Mouse (Mus musculus) thymus, postnatal 4 days (tissue): ENCODE measurements around the gene Olfr1357.
"Not testable (repeated sequence)": the region's sequence is repeated elsewhere in the genome, so short reads cannot be mapped to it uniquely, and the experiment has no call there.

Experiments used
- DNase-seq: peaks from one replicate; pipeline ENCODE4 v3.0.0; 2021

The Olfr1357 gene

DNA sequence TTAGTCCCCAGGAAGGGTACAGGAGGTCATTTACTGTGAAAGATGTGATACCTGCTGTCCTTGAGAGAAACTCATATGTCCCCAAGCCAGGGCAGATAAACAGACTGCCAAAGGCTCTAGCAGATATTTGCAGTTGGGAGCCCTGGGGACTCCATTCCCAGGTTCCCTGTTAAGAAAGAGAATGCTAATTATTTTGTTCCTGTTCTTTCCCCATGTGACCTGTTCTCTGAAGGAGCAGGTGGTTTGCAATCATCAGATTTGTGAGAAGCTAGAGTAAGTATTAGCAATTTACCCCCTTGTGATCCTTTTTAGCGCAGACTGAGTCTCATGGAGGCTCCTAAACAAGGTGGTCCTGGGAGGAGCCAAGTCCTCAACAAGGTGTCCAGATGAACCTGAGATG lies at the start of gene Olfr1357:
Gene Olfr1357, minus strand, starts transcription at position 101 of the 400 bp plus-strand sequence.
- DNase-seq = no peak

DNA sequence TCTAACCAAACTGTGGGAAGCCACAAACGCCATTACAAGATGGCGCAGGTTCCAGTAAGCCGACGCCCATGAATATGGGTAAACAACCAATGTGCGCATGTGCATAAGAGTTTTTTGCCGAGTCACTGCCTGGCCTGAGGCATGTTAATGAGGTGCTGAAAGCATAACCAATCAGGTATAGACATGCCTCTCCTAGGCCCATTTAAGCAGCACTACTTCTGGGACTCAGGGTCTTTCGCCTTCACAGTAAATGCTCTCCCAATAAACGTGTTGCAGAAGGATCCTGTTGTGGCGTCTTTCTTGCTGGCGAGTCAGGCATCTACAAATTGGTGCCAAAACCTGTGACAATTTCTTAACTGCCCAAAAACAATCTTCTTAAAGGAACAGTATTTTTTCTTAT lies 48.8 kb upstream of the Olfr1357 start:
- not testable (repeated sequence) for DNase-seq

DNA sequence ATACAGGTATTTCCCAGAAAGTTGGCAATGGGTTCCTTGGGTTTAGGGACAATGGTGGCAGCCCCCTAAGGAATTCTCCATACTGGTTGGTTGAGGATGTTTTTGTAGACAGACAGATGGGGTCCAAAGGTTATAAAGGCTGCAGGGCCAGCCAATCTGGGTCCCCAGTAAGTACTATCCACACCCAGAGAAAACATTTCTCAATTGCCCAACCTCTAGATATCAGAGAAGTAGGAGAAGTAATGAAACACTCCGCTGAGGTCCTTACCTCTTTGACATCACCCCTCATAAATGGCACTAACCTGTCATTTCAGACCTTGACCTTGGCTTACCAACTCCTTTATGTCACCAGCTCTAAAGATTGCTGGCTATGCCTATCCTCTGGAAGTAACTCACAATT lies 46.7 kb upstream of the Olfr1357 start:
- DNase-seq = no peak

DNA sequence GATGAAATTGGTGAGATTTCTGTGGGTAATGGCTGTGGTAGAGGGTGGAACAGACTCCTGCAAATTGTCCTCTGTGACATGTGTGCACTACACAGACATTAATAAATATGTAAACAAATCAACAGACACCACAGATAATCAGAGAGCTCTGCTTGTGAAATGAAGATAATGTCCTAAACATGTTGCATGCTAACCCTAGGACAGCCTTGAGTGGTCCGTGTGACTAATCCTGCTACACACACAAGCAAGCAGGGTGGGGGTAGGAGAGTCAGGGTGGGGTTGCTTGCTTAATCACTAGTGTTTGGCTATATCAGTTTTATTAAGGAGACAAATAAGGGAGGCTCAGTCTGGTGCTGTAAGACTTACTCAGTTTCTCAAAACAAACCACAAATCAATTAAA lies 43.3 kb upstream of the Olfr1357 start:
- DNase-seq = no peak

DNA sequence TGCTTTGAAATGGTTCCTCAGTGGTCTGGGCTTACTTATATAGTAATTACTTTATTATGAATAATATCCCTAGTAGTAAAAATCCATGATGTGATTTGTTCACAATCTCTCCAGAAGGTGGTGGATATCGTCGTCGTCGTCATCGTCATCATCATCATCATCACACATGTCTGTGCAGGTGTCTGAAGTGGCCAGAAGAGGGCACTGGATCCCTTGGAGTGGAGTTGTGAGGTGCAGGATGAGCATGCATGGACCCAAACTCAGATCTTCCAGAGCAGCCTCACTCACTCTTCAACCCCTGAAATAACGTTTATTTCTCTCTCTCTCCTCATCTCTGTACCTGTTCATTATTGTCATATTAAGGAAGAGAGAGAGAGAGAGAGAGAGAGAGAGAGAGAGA lies 14.4 kb upstream of the Olfr1357 start:
- peak; percentile 49 for DNase-seq

DNA sequence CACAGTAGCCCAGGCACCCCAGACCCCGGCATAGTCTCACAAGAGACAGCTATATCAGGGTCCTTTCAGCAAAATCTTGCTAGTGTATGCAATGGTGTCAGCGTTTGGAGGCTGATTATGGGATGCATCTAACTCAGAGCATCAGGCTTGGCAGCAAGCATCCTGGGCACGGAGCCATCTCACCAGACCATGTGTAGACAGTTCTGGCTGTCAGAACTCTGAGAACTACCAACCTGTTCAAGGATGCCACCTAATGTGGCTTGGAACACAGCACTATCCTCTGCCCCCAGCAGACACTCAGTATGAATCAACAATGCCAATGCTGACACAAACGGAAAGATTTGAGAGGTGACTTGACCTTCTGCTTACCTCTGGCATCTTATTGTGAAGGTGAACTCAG lies 12.3 kb upstream of the Olfr1357 start:
- no peak for DNase-seq

DNA sequence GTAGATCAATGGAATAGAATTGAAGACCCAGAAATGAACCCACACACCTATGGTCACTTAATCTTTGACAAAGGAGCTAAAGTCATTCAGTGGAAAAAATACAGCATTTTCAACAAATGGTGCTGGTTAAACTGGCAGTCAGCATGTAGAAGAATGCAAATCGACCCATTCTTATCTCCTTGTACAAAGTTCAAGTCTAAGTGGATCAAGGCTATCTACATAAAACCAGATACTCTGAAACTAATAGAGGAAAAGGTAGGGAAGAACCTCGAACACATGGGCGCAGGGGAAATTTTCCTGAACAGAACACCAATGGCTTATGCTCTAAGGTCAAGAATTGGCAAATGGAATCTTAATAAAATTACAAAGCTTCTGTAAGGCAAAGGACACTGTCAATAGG lies 5.3 kb upstream of the Olfr1357 start:
- DNase-seq = not testable (repeated sequence)

DNA sequence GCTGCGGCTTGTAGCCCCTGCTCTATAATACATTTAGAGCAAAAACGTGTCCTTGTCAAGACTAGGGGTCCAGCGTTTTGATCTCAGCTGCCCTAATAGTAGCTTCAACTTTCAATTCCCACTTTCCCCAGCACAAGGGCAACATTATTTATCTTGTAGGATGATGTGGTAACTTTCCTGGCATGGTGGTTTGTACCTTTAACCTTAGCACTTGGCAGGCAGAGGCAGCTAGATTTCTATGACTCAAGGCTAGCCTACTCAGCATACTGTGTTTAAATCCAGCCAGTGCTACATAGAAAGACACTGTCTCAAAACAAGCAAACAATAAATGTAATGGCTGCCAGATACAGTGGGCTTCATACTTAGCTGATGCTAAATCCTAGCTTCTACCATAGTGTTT lies 10.3 kb downstream of the Olfr1357 start:
- DNase-seq = no peak

DNA sequence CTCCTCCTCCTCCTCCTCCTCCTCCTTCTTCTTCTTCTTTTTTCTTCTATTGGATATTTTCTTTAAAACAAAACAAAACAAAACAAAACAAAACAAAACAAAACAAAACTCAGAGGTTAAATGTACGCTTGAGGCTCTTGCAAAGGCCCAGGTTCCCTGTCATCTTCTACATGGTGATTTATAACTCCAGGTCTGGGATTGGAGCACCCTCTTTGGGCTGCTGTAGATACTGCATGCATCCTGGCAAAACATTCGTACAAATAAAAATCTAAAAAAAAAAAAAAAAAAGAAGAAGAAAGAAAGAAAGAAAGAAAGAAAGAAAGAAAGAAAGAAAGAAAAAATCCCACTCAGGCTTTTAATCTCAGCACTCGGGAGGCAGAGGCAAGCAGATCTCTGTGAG lies 12.8 kb downstream of the Olfr1357 start:
- DNase-seq = peak; percentile 82

DNA sequence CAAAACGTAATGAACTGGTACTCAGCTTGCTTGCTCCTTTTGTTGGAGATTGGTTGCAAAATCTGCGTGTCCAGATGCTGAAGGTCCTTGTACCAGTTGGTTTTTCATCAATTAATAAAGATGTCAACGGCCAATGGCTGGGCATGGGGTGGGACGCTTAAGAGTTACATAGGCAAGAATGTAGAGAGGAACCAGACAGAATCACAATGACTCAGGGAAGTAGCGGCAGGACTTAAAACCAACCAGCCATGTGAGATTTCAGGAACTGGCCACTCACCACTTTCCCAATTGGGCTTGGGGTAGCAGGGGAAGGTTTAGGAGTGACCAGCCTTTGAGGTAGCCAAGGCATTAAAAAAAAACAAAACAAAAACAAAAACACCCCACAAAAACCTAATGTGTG lies 18.0 kb downstream of the Olfr1357 start:
- DNase-seq = no peak

DNA sequence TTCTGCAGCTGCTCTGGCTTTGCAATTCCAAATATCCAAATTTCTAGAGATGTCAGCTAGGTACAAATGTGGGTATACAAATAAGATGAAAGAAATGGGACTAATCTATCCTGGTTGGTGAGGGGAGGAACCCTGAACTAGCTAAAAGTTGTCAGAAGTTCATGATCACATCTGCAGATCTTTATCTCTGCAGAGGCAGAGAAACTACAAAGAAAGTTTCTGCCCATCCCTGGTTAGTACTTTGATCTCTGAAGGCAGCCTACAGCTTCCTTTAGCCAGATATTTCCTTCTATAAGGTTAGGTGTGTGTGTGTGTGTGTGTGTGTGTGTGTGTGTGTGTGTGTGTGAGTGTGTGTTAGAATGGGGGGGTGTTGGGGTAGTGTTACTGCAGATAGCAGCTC lies 23.3 kb downstream of the Olfr1357 start:
- DNase-seq = no peak

DNA sequence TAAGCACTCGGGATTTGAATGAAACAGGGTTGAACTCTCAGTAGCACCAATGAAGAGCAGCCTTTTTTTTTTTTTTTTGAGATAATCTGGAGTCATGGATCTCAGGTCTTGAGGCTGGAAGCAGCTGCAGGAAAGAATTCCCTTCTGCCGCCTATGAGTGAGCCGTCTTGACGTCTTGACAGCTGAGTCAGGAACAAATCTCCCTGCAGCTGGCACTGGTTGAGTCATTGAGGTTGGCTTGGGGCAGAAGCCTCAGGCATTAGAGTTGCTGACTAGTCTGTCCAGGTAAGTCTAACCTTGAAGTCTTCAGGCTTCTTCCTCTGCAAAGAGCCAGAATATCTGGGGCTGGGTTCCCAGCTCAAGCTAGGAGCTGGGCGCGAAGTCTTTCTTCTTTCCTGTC lies 23.7 kb downstream of the Olfr1357 start:
- DNase-seq = peak; percentile 46

DNA sequence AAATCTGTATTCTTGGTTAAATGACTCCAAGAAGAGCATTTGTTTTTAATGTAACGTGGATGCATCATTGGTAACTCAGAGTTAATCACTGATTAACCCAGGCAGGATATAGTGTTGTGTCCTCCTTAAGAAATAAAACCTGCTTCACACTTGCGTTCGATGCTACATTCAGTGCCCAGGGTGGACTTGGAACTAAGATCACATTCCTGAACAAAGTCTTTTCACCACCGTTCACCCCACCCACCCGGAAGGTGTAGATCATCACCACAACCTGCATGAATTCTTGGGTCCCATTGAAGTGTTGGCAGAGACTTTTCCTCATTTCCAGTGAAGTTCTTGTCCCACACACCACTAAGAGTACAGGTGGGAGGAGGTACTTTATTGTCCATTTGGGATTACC lies 24.1 kb downstream of the Olfr1357 start:
- DNase-seq = peak; percentile 44

DNA sequence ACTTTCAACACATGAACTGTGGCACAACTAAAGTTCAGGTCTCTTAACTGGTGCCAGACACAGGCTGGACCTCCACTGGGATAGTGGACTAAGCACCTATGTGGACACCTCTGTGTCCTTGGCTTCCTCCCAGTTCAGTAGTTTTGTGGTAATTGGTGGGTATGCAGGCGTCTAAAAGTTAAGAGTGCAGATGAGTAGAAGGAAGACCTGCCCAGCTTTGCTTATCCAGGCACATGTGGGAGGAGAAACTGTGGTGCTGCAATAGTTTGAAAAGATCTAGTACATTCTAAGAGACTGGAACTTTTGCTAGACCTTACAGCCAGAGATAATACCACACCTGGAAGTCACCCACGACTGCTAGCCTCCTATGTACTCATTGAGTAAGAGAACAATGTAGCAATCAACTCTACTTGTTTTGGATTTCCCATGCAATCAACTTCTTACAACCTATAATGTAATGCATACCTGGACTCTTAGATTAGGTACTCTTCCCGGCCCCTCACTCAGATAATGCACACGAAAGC lies 25.0 kb downstream of the Olfr1357 start:
- peak; percentile 48 for DNase-seq

DNA sequence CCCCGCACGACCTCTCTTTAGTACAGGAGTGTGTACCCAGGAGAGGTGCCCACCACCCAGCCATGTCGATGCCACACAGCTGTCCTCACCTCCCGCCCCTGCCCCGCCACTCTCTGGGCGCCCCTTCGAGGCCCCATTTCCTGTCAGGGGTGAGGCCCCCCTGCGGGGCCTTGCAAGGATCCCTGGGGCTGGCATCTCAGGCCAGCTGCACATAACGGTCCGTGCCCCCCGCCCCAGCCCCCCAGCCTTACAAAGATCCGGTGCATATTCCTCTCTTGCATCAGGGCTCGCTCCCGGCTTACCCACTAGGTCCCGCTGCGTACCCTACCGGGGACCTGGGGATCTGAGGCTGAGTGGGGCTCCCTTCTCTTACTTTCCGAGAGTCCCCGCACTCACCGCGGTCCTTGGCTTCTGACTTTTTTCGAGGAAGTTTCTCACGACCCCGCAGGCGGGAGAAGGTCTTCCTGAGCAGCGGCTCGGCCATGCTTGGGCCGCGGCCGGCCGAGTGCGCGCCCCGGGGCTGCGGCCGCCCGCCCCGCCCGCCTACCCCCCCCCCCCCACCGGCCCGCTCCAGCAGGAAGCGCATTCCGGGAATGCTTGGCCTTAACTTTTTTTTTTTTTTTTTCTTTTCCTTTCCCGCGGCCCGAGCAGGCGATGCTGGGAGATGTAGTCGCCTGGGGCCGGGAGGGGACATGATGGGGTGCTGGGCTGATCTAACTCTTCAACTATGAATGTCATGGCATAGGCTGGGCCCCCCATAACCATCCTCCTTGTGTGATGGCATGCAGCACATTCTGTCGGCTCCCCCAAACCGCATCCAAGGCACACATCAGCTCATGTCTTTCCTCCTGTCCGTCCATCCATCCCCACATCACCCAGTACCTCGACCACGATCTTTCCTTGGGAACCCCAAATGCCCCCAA lies 26.2 kb downstream of the Olfr1357 start, which contains the start of gene Syde1:
Gene Syde1, minus strand, starts transcription at position 559 of the 923 bp plus-strand sequence.
- DNase-seq = peak; percentile 90

DNA sequence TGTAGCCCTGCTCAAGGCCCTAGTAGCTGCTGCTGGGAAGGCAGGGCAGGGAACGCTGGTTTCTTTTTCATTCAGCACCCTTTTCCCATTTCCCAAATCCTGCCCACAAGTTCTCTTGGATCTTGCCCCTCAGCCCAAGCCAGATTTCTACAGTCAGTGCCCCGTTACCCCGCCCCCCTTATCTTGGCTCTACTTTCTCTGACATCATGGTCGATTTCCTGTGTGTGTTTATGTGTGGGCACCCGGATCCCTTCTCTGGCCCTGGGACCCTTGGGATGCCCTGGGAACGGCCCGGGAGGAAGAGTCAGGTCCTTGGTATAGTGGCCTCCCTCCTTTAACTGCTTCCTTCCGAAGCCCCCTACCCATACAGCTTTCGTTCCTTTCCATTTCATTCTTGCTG lies 27.1 kb downstream of the Olfr1357 start:
- peak; percentile 77 for DNase-seq

DNA sequence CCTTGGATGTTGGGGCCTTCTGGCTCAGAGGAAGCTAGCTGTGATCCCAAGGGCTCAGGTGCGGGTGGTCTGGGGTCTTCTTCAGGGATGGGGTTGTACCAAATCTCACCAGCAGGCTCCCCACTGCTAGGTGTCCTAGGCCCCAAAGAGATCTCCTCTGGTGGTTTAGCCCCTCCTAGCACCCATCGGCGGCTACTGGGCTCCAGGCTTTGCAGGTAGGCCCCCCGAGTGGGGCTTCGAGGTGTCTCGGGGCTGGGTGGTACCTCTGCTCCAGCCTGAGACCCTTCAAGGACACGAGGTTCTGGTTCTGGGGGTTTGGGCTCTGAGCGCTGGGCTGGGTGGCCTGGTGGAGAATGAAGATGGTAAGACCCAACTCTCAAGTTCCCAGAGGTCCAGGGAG lies 28.0 kb downstream of the Olfr1357 start:
- DNase-seq = peak; percentile 64

DNA sequence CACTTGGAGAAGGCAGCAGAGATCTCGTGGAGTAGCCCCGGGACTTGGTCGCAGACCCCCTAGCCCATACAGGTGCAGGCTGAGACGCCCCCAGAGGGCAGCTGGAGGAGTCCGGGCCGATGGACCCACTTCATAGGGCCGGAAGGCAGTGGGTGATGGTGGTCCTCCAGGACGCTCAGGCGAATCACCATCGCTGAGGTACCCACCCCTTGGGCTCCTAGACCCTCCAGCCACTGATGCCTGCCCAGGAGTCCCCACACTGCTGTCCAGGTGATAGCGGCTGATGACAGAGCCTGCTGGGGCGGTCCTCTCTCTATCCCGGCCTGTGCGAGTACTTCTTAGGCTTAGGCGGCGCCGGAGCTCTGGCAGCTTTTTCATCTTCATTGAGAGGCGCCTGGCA lies 28.6 kb downstream of the Olfr1357 start:
- DNase-seq = peak; percentile 45

DNA sequence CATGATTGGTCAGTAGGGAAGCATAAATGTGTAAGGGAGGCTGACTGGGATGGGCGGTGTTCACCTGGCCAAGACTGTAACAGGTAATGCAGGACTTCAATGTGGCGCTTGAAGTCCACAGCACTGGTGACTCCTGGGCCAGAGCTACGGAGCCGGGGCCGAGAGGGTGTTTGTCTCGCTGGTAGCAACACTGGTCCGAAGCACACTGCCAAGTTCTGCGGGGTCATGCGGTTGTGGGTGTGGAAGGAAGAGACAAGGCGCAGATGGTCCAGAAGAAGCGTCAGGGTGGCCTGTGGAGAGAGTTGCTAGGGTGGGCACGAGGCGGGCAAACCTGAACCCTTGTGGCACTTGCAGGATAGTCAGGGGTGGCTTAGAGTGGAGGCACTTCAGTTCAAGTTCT lies 31.8 kb downstream of the Olfr1357 start:
- DNase-seq = peak; percentile 14

DNA sequence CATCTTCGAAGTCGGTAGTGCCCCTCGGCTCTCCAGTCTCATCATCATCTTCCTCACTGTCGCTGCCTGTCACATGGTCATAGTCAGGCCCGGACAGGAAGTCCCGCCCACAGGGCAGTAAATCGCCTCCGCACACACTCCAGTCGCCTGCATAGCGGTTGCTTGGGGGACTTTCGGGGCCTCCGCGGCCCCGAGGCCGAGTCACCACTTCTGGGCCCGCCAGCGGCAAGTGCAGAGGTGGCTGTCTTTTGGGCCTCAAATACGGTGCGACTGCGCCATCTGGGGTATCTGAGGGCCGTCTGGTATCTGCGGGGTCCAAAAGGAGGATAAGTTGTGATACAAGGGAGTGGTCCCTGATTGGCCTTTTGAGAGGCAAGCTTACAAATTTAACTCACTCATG lies 32.3 kb downstream of the Olfr1357 start:
- peak; percentile 31 for DNase-seq

DNA sequence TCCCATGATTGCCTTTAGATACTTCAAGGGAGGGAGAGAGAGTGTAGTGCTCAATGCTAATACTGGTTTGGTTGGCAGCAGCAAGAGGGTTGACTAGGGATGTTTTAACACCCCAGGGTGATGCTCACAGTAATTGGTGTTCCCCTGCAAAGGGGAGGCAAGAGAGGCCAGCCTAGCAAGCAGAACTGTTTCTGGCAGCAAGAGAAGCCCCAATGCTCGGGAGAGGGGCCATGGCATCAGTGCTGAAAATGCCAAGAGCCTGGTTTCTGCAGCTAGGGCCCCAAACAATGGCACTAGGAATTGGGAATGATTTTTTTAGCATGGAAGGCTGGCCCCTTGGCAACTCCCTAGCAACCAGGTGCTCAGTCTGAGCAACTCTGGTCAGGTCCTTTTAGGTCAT lies 32.9 kb downstream of the Olfr1357 start:
- DNase-seq = peak; percentile 11

DNA sequence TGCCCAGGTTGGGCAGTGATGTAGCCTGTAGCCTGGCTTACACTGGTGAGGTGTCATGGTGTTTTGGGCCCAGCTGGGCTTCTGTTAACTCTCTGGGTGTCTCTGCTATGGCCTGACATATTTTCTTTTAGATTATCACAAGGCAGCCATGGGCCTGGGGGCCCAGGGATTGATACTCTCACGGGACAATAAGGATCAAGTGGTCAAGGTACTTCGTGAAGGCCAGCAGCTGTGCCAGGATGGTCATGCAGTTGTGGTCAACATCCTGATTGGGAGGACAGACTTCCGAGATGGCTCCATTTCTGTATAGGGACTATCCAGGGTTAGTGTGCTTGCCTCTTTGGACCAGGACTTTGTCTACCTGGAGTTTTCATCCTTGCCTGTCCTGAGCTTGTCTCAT lies 33.9 kb downstream of the Olfr1357 start:
- DNase-seq = peak; percentile 5

DNA sequence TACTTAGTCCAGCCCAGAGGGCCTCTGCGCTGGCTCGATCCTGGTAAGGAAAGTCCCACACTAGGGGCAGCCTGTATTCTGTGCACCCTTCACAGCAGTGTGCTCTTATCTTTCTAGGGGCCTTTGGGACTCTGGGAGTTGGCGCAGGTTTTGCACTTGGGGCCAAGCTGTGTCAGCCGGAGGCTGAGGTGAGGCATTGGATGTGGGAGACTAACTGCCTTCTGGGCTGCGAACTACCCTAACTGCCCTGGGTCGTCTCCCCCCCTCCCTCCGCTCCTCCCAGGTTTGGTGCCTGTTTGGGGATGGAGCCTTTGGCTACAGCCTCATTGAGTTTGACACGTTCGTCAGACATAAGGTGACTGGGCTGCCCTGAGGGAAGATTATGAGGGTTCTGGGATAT lies 34.5 kb downstream of the Olfr1357 start:
- peak; percentile 15 for DNase-seq

DNA sequence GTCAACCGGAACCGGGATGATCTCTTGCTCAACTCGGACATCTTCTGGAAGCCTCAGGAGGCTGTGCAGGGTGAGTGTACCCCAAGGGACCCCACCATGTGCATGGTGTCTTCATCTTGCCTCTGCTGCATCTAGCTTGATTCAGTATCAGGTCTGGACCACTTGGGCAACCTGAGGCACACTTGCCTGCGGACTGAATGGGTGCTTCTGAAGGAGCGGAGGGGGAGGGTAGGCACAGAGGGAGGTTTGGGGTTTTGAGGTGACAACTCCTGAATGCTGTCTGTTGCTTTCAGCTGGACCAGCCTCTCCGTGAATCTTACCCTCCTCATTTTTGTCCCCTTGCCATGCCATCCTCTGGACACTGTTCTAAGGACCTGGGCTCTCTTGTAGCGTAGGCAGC lies 36.8 kb downstream of the Olfr1357 start:
- DNase-seq = peak; percentile 11

DNA sequence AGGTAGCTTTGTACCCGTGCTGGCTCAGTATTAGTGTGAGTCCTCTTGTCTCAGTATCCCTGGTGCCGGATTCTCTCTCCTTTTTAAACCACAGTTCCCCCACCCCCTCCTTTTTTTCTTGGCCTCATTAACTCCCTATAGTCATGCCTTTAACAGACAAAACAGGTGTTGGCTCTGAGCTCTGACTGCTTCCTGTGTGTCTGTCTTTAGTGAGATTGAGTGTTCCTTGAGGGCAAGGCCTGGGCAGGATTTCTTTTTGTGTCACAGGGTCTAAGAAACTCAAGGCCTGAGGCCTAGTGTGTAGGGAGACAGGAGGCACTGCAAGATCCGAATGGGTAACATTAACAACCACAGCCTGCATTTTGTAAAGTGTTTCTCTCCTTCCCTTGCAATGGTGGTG lies 39.7 kb downstream of the Olfr1357 start:
- DNase-seq = peak; percentile 49
